In the genomic region with DNA sequence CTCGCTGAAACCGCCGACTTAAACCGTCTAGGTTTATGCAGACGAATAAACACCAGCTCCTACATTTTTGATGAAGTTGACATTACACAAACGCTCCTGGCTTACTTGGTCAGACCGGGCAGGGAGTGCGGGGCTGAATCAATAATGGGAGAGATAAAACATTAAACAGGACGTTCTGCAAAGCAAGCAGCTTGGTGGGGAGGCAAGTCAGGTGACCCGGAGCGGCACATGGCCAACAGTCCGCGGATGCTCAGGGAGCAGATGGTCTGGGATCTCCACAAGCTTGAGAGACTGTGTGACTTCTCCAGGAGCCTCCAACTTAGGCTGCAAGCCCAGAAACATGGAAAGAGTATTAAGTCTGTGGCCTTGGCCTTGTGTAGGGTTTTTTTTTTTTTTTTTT, we compare ENCODE assay signal across 9 mouse cellular contexts.
DNase-seq lines count a peak whose midpoint lies in the region; ATAC-seq and TF ChIP-seq lines count a peak whose summit lies in the region.
"Had no signal": no experiment of that assay in that cellular context is flagged by ENCODE, and none has a peak within 500 bp of the region (broad histone marks: within the 10 kb centered on the region; RNA-seq: fewer than 3 reads in every experiment).

No protein-coding gene starts in this region.

- no peak overlapping the region for H3K9ac ChIP-seq in lung, embryonic 14.5 days
- no peak overlapping the region for H3K9ac ChIP-seq in heart, embryonic 14.5 days (ENCODE audit: low read length)
- H3K9ac ChIP-seq: midbrain, embryonic 12.5 days had no signal

- H3K36me3 ChIP-seq in lung, embryonic 14.5 days (ENCODE audit: insufficient read depth): no peaks in the 10 kb centered on the region
- H3K36me3 ChIP-seq in heart, embryonic 14.5 days (ENCODE audit: control insufficient read depth, insufficient read depth, low read length): no peaks in the 10 kb centered on the region
- H3K36me3 ChIP-seq: midbrain, embryonic 12.5 days had no signal

- no peaks in the 10 kb centered on the region for H3K4me1 ChIP-seq in lung, embryonic 14.5 days (ENCODE audit: insufficient read depth)
- H3K4me1 ChIP-seq in heart, embryonic 14.5 days (ENCODE audit: control insufficient read depth in 2 of 2, insufficient read depth in 2 of 2, low read length in 2 of 2): peaks cover 2 to 3% of the 10 kb centered on the region in 2 experiments; a peak in 2 of 4 replicates

- H3K4me3 ChIP-seq in lung, embryonic 14.5 days (ENCODE audit: low read depth, low read length): no peak overlapping the region
- no peak overlapping the region for H3K4me3 ChIP-seq in heart, embryonic 14.5 days (ENCODE audit: control insufficient read depth in 1 of 2, insufficient read depth in 1 of 2, low read depth in 1 of 2, low read length in 2 of 2)
- H3K4me3 ChIP-seq: midbrain, embryonic 12.5 days had no signal

- ATAC-seq in lung, embryonic 14.5 days (ENCODE audit: insufficient read depth): no peak
- peak; percentile 67 for ATAC-seq in heart, embryonic 14.5 days (ENCODE audit: insufficient number of reproducible peaks, insufficient read depth, low FRiP score, low read depth)

- no peak for TF ChIP-seq CTCF in lung, embryonic 14.5 days (IDR thresholded peaks at IDR 0.05; ENCODE audit: low read depth)

- WGBS in lung, embryonic 14.5 days: 18% methylated on average over 13 of the region's 13 CpGs
- 47% methylated on average over 13 of the region's 13 CpGs for WGBS in heart, embryonic 14.5 days

- no peak overlapping the region for H3K4me2 ChIP-seq in lung, embryonic 14.5 days
- H3K4me2 ChIP-seq in heart, embryonic 14.5 days (ENCODE audit: low read length): no peak overlapping the region
- H3K4me2 ChIP-seq: midbrain, embryonic 12.5 days had no signal

- H3K27ac ChIP-seq in lung, embryonic 14.5 days (ENCODE audit: low read depth): no peak overlapping the region
- H3K27ac ChIP-seq in heart, embryonic 14.5 days (replicated peaks in 1 of 2; ENCODE audit: control insufficient read depth in 1 of 2, insufficient read depth in 1 of 2, low read depth in 2 of 2, low read length in 2 of 2): peak overlapping the region in 1 of 2 experiments; percentile 24; a peak in 1 of 4 replicates
- H3K27ac ChIP-seq: midbrain, embryonic 12.5 days had no signal

- H3K27me3 ChIP-seq in lung, embryonic 14.5 days (ENCODE audit: insufficient read depth, low read length): no peaks in the 10 kb centered on the region
- H3K27me3 ChIP-seq in heart, embryonic 14.5 days (ENCODE audit: control insufficient read depth, insufficient read depth, low read length): 0 out of 2 replicates have a peak, but pooled peaks cover 4% of the 10 kb centered on the region

- no peaks in the 10 kb centered on the region for H3K9me3 ChIP-seq in lung, embryonic 14.5 days (ENCODE audit: low read depth, low read length)
- no peaks in the 10 kb centered on the region for H3K9me3 ChIP-seq in heart, embryonic 14.5 days (ENCODE audit: control insufficient read depth, low read length)
- H3K9me3 ChIP-seq: midbrain, embryonic 12.5 days had no signal

- DNase-seq in adrenal gland, adult (ENCODE audit: inconsistent age in 2 of 2, low spot score in 1 of 2): peak; percentile 14 to 45
- no peak for DNase-seq in adrenal gland, adult 18-20 months (ENCODE audit: low spot score in 2 of 2)
- peak; percentile 42 for DNase-seq in lung, embryonic 14.5 days
- DNase-seq in lung, postnatal 14 days: no peak
- DNase-seq in layer of hippocampus, postnatal 36 days: peak; percentile 9 to 34
- DNase-seq in frontal cortex, postnatal 25 days (ENCODE audit: low spot score in 2 of 2): no peak
- DNase-seq in T-cell, adult 2 months (ENCODE audit: low spot score): no peak

Comparison
In these comparisons a context has a peak if more than half of its experiments do, and no peak if none do; other contexts are left out.
1. DNase-seq: peak in adrenal gland, adult (2 of 2), lung, embryonic 14.5 days (single experiment) and layer of hippocampus, postnatal 36 days (2 of 2); none in adrenal gland, adult 18-20 months (0 of 2), lung, postnatal 14 days (single experiment), frontal cortex, postnatal 25 days (0 of 2) and T-cell, adult 2 months (single experiment).